Mouse (Mus musculus) neural tube, embryonic 14.5 days (tissue): ENCODE results near the gene Oaz1. TPM values are rescaled to one million over a fixed set of nuclear protein-coding genes. Genes with fewer than 3 reads are reported as not detected.

Source experiments
- ATAC-seq: fragments of 200-750 bp; cut with Nextera tagmentation; 2 replicates; pipeline ENCODE4 v1.8.0; 2017; ENCODE audit warnings: low read depth, mild to moderate bottlenecking, moderate TSS enrichment, moderate library complexity
- H3K27ac ChIP-seq: fragments of 300-500 bp; sonication (generic); 2 replicates; pipeline ENCODE4 v1.5.1; 2014; ENCODE audit warnings: low read depth, mild to moderate bottlenecking, control low read depth, low read length, moderate library complexity, mixed read lengths
- H3K27me3 ChIP-seq: fragments of 300-500 bp; sonication (generic); 2 replicates; pipeline ENCODE4 v1.6.1; 2014; ENCODE audit warnings: low read length; ENCODE audit not compliant: control insufficient read depth, insufficient read depth
- H3K36me3 ChIP-seq: fragments of 300-500 bp; sonication (generic); 2 replicates; pipeline ENCODE4 v1.6.1; 2014; ENCODE audit warnings: low read length, mixed read lengths; ENCODE audit not compliant: control insufficient read depth, insufficient read depth
- H3K4me1 ChIP-seq: fragments of 300-500 bp; sonication (generic); 2 replicates; pipeline ENCODE4 v1.6.1; 2014; ENCODE audit warnings: low read length; ENCODE audit not compliant: control insufficient read depth, insufficient read depth
- H3K4me2 ChIP-seq: fragments of 300-500 bp; sonication (generic); 2 replicates; pipeline ENCODE4 v1.6.1; 2014; ENCODE audit warnings: mild to moderate bottlenecking, low read depth, low read length, control low read depth
- H3K4me3 ChIP-seq: fragments of 300-500 bp; sonication (generic); 2 replicates; pipeline ENCODE4 v1.5.1; 2014; ENCODE audit warnings: low read depth, low read length, control low read depth, mixed read lengths
- H3K9ac ChIP-seq: fragments of 300-500 bp; sonication (generic); replicated peaks from 2 replicates; pipeline ENCODE4 v1.6.1; 2014; ENCODE audit warnings: low read depth, mild to moderate bottlenecking, control low read depth, low read length, mixed read lengths
- H3K9me3 ChIP-seq: fragments of 300-500 bp; sonication (generic); 2 replicates; pipeline ENCODE4 v1.6.1; 2016; ENCODE audit warnings: low read length; ENCODE audit not compliant: control insufficient read depth
- WGBS: fragments of 180-500 bp; shearing (Covaris S2); extraction: QIAGEN DNeasy Blood & Tissue Kit; methylation state at CpG from one replicate; pipeline ENCODE4 v1.1.7; 2014; 5-methylcytosine and 5-hydroxymethylcytosine counted together
- polyA plus RNA-seq: library from polyadenylated mRNA; unstranded; fragments of >200 nt; fragmentation: Nextera tagmentation; extraction: Ambion mirVana; gene quantifications from 2 replicates; pipeline ENCODE4 v1.2.1, GENCODE M21; 2014

The Oaz1 gene
- polyA plus RNA-seq, 1 experiment from 2014 or later = 1,236 TPM

GRCm38 (mm10) chr10:80857848-80858247 is 31.4 kb downstream of the Oaz1 start:
- peak overlapping the region; percentile 28; the same call in 1 of the 2 replicates for H3K27ac ChIP-seq

DNA sequence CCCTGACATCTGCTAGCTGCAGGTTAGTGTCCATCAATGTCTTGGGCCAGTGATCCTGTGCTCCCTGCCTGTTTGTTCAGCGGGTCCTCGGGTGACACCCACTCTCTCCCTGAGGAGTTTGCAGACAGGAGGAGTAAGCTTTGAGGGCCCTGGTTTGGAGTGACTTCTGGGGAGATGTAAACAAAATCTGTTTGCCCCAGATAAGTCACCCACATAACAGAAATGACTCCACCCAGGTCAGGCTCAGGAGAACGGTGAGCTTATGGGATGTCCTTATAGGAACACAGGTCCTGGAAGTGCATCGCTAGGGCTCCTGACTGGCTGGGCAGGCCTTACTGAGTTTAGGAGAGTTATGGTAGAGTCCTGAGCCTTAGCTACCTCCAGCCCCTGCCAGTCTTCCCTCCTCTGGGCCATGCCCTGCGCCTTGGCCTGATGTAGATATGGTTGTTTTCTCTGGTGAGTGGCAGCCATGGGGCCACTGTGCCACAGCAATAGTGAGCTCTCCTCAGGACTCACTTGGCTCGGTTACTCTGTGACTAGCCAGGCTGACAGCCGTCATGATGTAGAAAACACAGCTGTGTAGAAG is 32.0 kb downstream of the Oaz1 start:
- peaks cover 9% of the 10 kb centered on the region; the same call in 1 of the 2 replicates for H3K36me3 ChIP-seq
- peaks cover 2% of the 10 kb centered on the region; the same call in 1 of the 2 replicates for H3K27me3 ChIP-seq
- no peak overlapping the region for H3K4me3 ChIP-seq
- peaks cover 22% of the 10 kb centered on the region for H3K4me1 ChIP-seq
- no peak for ATAC-seq
- WGBS = 87% methylated on average over 7 of the region's 7 CpGs
- no peak overlapping the region for H3K4me2 ChIP-seq
- H3K9ac ChIP-seq = no peak overlapping the region
- H3K27ac ChIP-seq = no peak overlapping the region
- no peaks in the 10 kb centered on the region for H3K9me3 ChIP-seq

More at GRCm38 (mm10) chr10:80857848-80858247, 31.4 kb downstream of the Oaz1 start:
- H3K4me1 ChIP-seq = peaks cover 22% of the 10 kb centered on the region
- H3K9ac ChIP-seq = no peak overlapping the region
- H3K27me3 ChIP-seq = peaks cover 2% of the 10 kb centered on the region; the same call in 1 of the 2 replicates
- no peaks in the 10 kb centered on the region for H3K9me3 ChIP-seq
- no peak overlapping the region for H3K4me3 ChIP-seq
- WGBS = 60% methylated on average over 3 of the region's 3 CpGs
- H3K36me3 ChIP-seq = peaks cover 11% of the 10 kb centered on the region
- no peak for ATAC-seq
- no peak overlapping the region for H3K4me2 ChIP-seq

GRCm38 (mm10) chr10:80862305-80862704 is 35.8 kb downstream of the Oaz1 start:
- no peak for ATAC-seq
- Histone ChIP-seq H3K36me3 (0 out of 2 replicates have a peak, but pooled peaks cover 9% of the 10 kb centered on the region), H3K27me3 (no peaks in the 10 kb centered on the region), H3K4me3 (no peak overlapping the region), H3K4me1 (peaks cover 3% of the 10 kb centered on the region; the same call in 1 of the 2 replicates), H3K9me3 (no peaks in the 10 kb centered on the region), H3K9ac (no peak overlapping the region), H3K27ac (no peak overlapping the region), H3K4me2 (no peak overlapping the region)
- 98% methylated on average over 5 of the region's 5 CpGs for WGBS

DNA sequence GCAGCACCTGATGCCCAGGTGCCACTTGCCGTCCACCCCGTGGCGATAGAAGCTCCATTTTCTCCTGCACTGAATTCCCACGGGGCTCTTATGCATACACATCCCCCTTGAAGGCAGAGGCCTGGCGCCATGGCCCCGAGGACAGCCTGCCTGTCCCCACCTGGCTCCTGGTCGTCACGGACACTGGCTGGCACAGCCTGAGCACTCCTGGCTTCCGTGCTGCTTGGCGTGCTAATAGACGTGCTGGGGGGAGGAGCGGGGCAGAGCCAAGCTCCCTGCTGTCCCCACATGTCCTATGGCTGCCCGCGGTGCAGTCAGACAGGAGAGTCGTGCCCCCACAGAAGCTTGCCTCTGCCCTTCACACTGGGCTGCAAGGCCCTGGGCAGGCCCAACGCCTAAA is 38.0 kb downstream of the Oaz1 start:
- WGBS = 70% methylated on average over 16 of the region's 16 CpGs
- H3K36me3 ChIP-seq = peaks cover 20% of the 10 kb centered on the region; the same call in 1 of the 2 replicates
- no peak overlapping the region for H3K9ac ChIP-seq
- peak; percentile 18; the same call in 1 of the 2 replicates for ATAC-seq
- H3K9me3 ChIP-seq = no peaks in the 10 kb centered on the region
- H3K27me3 ChIP-seq = no peaks in the 10 kb centered on the region
- H3K4me3 ChIP-seq = no peak overlapping the region
- H3K27ac ChIP-seq = no peak overlapping the region
- H3K4me1 ChIP-seq = no peaks in the 10 kb centered on the region
- no peak overlapping the region for H3K4me2 ChIP-seq

DNA sequence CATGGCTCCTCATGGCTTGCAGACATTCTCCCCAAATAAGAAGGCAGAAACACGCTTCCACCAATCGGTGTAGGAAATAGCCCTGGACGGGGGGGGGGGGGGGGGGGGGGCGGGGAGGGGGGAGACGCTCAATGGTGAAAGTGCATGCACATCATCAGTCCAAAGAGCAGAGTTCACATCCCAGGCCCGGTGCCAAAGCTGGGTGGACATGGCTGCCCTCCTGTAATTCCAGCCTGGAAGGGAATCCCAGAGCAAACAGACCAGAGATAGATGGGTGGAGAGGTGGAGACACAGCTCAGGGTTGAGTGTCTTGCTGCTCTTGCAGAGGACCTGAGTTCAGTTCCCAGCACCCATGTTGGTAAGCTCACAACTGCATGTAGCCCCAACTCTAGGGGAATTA is 44.5 kb downstream of the Oaz1 start:
- 85% methylated on average over 3 of the region's 6 CpGs for WGBS
- Histone ChIP-seq H3K4me2 (no peak overlapping the region), H3K36me3 (peaks cover 11% of the 10 kb centered on the region; the same call in 1 of the 2 replicates), H3K4me3 (no peak overlapping the region), H3K27ac (no peak overlapping the region), H3K4me1 (no peaks in the 10 kb centered on the region), H3K27me3 (no peaks in the 10 kb centered on the region), H3K9me3 (no peaks in the 10 kb centered on the region), H3K9ac (no peak overlapping the region)
- ATAC-seq = no peak

DNA sequence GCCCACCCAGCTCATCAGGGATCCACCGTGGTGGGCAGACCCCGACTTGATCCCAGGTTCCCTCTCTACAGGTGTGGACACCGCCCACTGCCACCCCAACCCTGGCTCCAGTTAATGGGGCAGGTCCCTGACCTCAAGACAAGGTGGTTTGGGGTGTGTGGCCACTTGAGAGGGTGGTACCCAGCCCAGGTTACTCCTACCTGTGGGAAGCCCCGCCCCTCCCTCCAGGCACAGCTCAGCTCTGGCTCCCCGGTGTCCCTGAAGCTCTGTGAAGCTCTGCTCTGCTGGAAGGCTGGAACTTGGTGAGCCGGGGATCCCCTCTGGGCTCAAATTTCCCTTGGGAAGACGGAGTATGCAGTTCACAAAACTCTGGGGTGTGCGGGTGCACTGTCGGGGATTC is 45.1 kb downstream of the Oaz1 start, which contains the start of gene Tmprss9:
Gene Tmprss9 (plus strand): TSS at position 268 of the 400 bp plus-strand sequence.
- Histone ChIP-seq H3K9me3 (no peaks in the 10 kb centered on the region), H3K27ac (no peak within 1 kb of the TSS), H3K4me3 (no peak within 1 kb of the TSS), H3K36me3 (peaks cover 11% of the 10 kb centered on the region; the same call in 1 of the 2 replicates), H3K9ac (no peak within 1 kb of the TSS), H3K4me2 (no peak within 1 kb of the TSS), H3K4me1 (no peaks in the 10 kb centered on the region), H3K27me3 (no peaks in the 10 kb centered on the region)
- 30% methylated on average over 9 of the region's 9 CpGs for WGBS
- no peak for ATAC-seq

- no peak overlapping the region for H3K4me2 ChIP-seq
- H3K9me3 ChIP-seq = no peaks in the 10 kb centered on the region
- 0 out of 2 replicates have a peak overlapping the region, but pooled peaks have one; percentile 3 for H3K9ac ChIP-seq
- no peaks in the 10 kb centered on the region for H3K36me3 ChIP-seq
- no peak overlapping the region for H3K27ac ChIP-seq
- ATAC-seq = no peak
- H3K4me1 ChIP-seq = no peaks in the 10 kb centered on the region
- 82% methylated on average over 9 of the region's 9 CpGs for WGBS
- H3K27me3 ChIP-seq = no peaks in the 10 kb centered on the region
- H3K4me3 ChIP-seq = no peak overlapping the region
Measured at GRCm38 (mm10) chr10:80874035-80874434, 47.6 kb downstream of the Oaz1 start.

DNA sequence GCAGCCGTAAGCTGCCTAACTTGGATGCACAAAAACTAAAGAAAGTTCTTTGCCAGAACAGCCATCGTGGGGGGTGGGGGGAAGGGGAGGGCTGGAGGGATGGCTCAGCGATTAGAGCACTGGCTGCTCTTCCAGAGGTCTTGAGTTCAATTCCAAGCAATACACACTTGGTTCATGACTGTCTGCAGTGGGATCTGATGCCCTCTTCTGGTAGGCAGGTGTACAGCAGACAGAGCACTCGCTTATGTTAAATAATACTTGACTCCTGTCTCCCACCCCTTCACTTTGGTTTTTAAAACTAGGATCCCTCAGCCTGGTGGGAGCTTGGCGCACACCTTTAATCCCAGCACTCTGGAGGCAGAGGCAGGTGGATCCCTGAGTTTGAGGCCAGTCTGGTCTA is 49.6 kb downstream of the Oaz1 start:
- Histone ChIP-seq H3K9ac (no peak overlapping the region), H3K4me3 (no peak overlapping the region), H3K4me1 (no peaks in the 10 kb centered on the region), H3K36me3 (no peaks in the 10 kb centered on the region), H3K27ac (no peak overlapping the region), H3K9me3 (no peaks in the 10 kb centered on the region), H3K4me2 (no peak overlapping the region), H3K27me3 (no peaks in the 10 kb centered on the region)
- 28% methylated on average over 5 of the region's 5 CpGs for WGBS
- ATAC-seq = no peak

DNA sequence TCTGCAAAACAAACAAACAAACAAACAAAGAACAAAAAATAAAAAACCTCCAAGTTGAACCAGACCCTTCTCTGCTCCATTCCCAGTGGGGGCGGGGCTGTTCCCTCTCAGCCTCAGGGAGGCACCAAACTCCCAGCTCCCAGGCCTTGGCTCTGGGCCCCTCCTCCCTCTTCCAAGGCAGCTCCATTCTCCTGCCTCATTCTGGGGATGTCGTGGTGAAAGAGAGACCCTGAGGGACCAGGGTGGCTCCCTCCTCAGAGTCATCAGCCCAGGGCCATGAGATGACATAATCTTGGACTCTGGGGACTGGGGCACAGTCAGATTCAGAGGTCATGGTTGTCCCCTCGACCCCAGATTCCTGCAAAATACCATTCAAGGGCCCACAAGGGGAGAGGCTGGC is 50.1 kb downstream of the Oaz1 start:
- no peak overlapping the region for H3K4me2 ChIP-seq
- H3K4me1 ChIP-seq = no peaks in the 10 kb centered on the region
- H3K27ac ChIP-seq = no peak overlapping the region
- no peak overlapping the region for H3K9ac ChIP-seq
- H3K27me3 ChIP-seq = no peaks in the 10 kb centered on the region
- H3K4me3 ChIP-seq = no peak overlapping the region
- no peaks in the 10 kb centered on the region for H3K9me3 ChIP-seq
- no peaks in the 10 kb centered on the region for H3K36me3 ChIP-seq
- 28% methylated on average over 3 of the region's 3 CpGs for WGBS
- ATAC-seq = no peak
